Mouse (Mus musculus): ENCODE results near the gene Nid1. TPM values are rescaled to one million over a fixed set of nuclear protein-coding genes. Genes with fewer than 3 reads are reported as not detected.
"Not testable (repeated sequence)": the region's sequence is repeated elsewhere in the genome, so short reads cannot be mapped to it uniquely, and the experiment has no call there.

Nid1 gene
- 229 and 236 TPM in 2 replicates for polyA plus RNA-seq (2012; rRNA removed)

DNA sequence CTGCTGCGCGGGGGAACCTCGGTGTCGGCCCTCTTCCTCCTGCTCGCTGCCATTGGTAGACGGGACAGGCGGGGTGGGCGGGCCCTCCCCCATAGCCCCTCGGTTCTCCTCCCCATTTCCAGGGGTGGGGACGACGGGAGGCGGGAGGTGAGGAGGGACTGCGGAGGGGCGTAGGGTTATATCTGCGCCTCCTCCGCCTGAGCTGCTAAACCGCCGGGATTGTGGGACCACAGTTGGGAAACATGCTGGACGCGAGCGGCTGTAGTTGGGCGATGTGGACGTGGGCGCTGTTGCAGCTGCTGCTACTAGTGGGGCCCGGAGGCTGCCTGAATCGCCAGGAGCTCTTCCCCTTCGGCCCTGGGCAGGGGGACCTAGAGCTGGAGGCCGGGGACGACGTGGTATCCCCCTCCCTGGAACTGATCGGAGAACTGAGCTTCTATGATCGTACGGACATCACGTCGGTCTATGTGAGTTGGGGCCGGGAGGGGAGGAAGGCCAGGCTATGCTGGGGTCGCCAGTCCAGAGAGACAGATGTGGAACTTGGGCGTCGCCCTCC lies at the start of gene Nid1:
Nid1 (plus strand) TSS at position 92 of the 556 bp plus-strand sequence.
- DNase-seq (ENCODE audit: low read depth), result not testable (repeated sequence)

GRCm38 (mm10) chr13:13393228-13394095 lies 43.9 kb upstream of the Nid1 start, which contains the start of gene Gpr137b:
Gene Gpr137b, minus strand, starts transcription at chr13:13394014.
- DNase-seq (ENCODE audit: low read depth), result not testable (repeated sequence)

DNA sequence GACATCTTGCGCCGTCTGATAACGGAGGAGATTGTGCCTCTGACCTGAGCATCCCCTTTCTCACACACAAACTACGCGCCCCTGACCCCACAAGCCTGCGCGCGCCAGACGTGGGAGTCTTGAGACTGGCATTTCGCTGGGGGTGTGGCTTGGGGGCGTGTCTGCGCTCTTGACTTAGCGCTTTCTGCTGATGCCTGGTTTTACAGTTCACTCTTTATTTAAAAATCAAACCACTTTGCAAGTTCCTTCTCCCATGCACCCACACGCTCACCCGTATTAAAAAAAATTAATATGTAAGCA lies 43.3 kb upstream of the Nid1 start:
- not testable (repeated sequence) for DNase-seq (ENCODE audit: low read depth)

DNA sequence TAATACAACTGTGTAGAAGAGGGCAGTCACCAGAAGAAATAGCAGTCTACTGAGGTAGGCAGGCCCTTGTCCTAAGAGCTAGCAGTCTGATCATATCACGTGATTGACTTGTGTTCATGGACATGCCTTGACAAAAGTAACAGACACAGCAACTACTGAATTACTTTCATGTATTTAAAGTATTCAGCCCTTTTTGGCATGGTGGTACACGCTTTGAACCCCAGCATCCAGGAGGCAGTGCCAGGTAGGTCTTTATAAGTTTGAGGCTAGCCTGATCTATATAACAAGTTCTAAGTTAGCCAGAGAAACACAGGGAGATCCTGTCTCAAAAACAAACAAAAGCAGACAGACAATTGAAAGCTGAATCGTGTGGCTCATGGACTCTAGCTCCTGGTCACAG lies 36.5 kb upstream of the Nid1 start:
- not testable (repeated sequence) for DNase-seq (ENCODE audit: low read depth)

DNA sequence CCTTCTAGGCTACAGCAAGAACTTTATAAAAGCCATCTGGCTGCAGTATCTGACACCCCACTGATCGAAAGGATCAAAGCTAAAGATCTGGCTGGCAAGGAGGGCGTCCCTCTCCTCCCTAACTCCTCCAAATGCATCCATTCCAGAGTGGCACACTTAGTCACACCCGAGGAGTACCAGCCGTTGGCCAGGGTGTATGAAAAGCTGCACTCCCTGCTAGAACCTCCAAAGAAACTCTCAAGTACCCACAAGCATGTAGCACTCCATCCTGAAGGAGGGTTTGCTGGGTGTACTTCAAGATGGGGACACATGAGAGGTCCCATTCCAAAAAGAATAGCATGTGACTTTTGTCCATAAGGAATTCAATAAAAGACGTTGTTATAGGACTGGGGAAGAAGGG lies 34.5 kb upstream of the Nid1 start:
- DNase-seq (ENCODE audit: low read depth), result not testable (repeated sequence)

DNA sequence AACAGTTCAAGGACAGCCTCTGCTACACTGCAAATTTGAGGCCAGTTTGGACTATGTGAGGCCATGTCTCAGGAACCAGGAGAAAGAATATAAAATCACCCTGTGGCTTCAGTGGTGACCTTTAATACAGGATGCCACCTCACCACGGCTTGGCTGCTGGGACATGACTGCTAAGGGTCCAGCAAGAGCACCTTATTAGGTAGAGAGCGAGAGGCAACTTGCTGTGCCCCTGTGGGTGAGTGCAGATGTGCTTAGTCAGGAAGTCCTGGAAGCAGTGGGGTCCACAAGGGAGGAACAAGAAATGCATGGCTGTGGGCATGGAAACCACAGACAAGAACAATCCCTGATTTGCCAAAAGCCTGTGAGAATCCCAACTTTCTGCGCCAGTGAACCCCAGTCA lies 34.0 kb upstream of the Nid1 start:
- DNase-seq (ENCODE audit: low read depth), result not testable (repeated sequence)

GRCm38 (mm10) chr13:13403839-13404238 lies 33.5 kb upstream of the Nid1 start:
- not testable (repeated sequence) for DNase-seq (ENCODE audit: low read depth)

DNA sequence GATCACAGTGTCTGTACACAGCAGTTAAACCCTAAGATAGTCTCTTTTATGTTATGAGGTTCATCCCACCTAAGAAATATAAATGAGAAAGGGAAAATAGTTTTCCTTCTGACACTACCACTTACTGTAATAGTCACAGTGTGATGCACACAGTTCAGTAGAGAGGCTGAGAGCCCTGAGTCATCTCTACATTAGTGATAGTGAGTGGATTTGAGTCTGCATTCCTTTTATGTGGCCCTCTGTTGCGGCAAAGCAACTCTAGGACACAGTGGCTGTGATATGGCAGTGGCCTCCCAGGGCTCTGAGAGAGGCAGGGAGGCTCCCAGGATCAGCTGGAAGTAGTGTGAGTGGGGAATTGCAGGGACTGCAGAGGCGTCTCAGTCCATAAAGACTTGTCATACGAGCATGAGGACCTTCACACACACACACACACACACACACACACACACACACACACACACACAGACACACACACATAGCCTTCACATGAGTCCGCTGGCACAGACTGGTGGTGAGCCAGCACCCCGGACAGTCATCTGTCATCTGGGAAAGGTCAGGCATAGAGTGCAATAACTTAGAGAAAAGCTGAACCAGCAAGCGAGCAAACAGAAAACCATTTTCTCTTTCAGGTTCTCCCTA lies 32.7 kb upstream of the Nid1 start:
- DNase-seq (ENCODE audit: low read depth), result not testable (repeated sequence)

DNA sequence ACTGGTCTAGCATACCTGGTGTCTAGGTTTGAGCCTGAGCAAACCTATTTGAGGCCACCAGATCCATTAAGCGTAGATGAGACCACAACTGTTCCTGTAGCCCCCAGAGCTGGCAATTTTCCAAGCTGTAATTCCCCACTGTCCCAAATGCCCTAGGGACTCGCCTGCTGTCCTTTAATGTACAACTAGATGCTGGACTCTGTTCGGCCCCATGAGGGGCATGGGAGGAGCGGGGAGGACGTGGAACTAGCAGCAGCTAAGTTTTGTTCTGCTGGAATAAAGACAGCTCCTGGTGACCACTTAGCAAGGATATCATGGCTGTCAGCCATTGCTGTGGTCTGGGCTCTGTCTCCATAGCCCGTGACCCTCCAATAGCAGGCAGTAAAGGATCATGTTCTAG lies 31.8 kb upstream of the Nid1 start:
- not testable (repeated sequence) for DNase-seq (ENCODE audit: low read depth)

GRCm38 (mm10) chr13:13414206-13414605 lies 23.1 kb upstream of the Nid1 start:
- no peak for DNase-seq (ENCODE audit: low read depth)

DNA sequence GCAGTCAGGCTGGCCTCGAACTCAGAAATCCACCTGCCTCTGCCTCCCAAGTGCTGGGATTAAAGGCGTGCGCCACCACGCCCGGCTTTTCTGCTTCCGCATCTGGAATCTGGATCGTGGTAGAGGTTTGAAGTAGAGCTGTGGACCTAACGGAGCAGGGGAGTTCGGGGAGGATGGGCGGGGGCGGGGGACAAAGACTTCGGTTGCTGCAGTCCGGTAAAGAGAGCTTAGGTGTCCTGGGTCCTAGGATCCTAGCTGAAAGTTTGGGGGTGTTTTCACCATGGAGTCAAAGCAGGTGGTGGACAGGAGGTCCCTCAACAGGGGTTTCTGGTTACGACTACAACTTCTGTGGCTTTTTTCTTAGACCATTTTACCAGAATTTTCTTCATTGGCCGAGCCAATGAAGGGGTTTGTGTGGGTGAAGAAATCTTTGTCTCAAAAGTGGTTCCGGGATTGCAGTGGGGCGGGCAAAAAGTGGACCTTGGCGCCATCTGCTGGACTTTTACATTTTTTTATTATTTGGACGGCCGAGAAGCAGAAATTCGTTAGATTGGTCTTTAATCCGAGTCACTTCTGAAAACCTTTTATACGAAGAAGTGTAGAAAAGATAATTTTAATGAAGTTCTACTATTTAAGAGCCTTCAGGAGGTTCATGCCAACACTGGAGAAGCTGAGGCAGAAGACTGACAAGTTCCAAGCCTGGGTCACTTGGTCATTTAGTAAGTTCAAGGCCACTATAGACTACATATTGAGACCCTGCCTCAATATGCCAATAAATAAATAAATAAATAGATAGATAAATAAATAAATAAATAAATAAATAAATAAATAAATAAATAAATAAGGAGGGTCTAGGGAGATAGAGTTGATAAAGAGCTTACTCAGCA lies 22.0 kb upstream of the Nid1 start:
- not testable (repeated sequence) for DNase-seq (ENCODE audit: low read depth)

- not testable (repeated sequence) for DNase-seq (ENCODE audit: low read depth)
Observed at GRCm38 (mm10) chr13:13416007-13416337, 21.4 kb upstream of the Nid1 start.

- not testable (repeated sequence) for DNase-seq (ENCODE audit: low read depth)
Observed at GRCm38 (mm10) chr13:13418859-13419258, 18.5 kb upstream of the Nid1 start.

GRCm38 (mm10) chr13:13423301-13423700 lies 14.1 kb upstream of the Nid1 start:
- DNase-seq (ENCODE audit: low read depth), result not testable (repeated sequence)

- not testable (repeated sequence) for DNase-seq (ENCODE audit: low read depth)
Observed at GRCm38 (mm10) chr13:13436161-13436560, 1.2 kb upstream of the Nid1 start.

- DNase-seq (ENCODE audit: low read depth), result not testable (repeated sequence)
Observed at GRCm38 (mm10) chr13:13438112-13438953, 982 bp downstream of the Nid1 start.

GRCm38 (mm10) chr13:13445601-13446000 lies 8.2 kb downstream of the Nid1 start:
- not testable (repeated sequence) for DNase-seq (ENCODE audit: low read depth)

- not testable (repeated sequence) for DNase-seq (ENCODE audit: low read depth)
Observed at GRCm38 (mm10) chr13:13446711-13447443, 9.5 kb downstream of the Nid1 start.

DNA sequence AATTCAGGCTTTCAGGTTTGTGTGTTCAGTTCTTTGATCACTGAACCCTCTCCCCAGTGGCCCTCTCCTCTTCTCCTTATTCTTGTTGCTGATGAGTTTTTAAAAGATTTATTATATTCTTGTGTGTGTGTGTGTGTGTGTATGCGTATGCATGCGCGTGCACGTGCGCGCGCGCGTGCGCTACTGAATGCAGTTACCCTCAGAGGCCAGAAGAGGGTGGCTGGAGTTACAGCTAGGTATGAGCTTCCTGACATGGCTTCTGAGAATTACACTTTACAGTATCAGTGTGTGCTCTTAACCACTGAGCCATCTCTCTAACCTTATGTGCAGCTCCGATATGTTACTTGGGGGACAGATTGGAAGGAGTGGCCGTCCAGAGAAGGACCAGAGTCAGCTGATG lies 12.6 kb downstream of the Nid1 start:
- not testable (repeated sequence) for DNase-seq (ENCODE audit: low read depth)

- DNase-seq (ENCODE audit: low read depth), result not testable (repeated sequence)
Observed at GRCm38 (mm10) chr13:13450931-13451330, 13.6 kb downstream of the Nid1 start.

Data from gonadal fat pad, adult 2 months (tissue).